Mouse (Mus musculus): ENCODE data around the gene Aqr. TPM values are rescaled to one million over a fixed set of nuclear protein-coding genes. Genes with fewer than 3 reads are reported as not detected.

Aqr gene
- polyA plus RNA-seq, 1 experiment from 2014 or later, result 45.4 TPM

GRCm38 (mm10) chr2:114060071-114060591, 126.7 kb downstream of the Aqr start:
- H3K4me1 ChIP-seq (ENCODE audit: control insufficient read depth, insufficient read depth, low read length), result no peaks in the 10 kb centered on the region
- no peaks in the 10 kb centered on the region for H3K27me3 ChIP-seq (ENCODE audit: control insufficient read depth, insufficient read depth, low read length)
- no peak overlapping the region for H3K4me2 ChIP-seq (ENCODE audit: low read depth, low read length)
- no peak overlapping the region for H3K27ac ChIP-seq (ENCODE audit: low read depth, low read length)
- H3K36me3 ChIP-seq (ENCODE audit: control insufficient read depth, insufficient read depth, low read length), result no peaks in the 10 kb centered on the region
- H3K4me3 ChIP-seq (ENCODE audit: low read depth, low read length), result no peak overlapping the region
- no peak overlapping the region for H3K9ac ChIP-seq (replicated peaks; ENCODE audit: low read depth, low read length)
- WGBS, result 35% methylated on average over 6 of the region's 6 CpGs
- ATAC-seq (ENCODE audit: low read depth), result no peak
- H3K9me3 ChIP-seq (ENCODE audit: control insufficient read depth, low read length), result no peaks in the 10 kb centered on the region

- Histone ChIP-seq H3K9ac (replicated peaks; ENCODE audit: low read depth, low read length) (no peak overlapping the region), H3K27ac (ENCODE audit: low read depth, low read length) (no peak overlapping the region), H3K36me3 (ENCODE audit: control insufficient read depth, insufficient read depth, low read length) (no peaks in the 10 kb centered on the region), H3K9me3 (ENCODE audit: control insufficient read depth, low read length) (no peaks in the 10 kb centered on the region), H3K4me1 (ENCODE audit: control insufficient read depth, insufficient read depth, low read length) (no peaks in the 10 kb centered on the region), H3K4me3 (ENCODE audit: low read depth, low read length) (no peak overlapping the region), H3K4me2 (ENCODE audit: low read depth, low read length) (no peak overlapping the region), H3K27me3 (ENCODE audit: control insufficient read depth, insufficient read depth, low read length) (no peaks in the 10 kb centered on the region)
- WGBS, result 76% methylated on average over 1 of the region's 1 CpGs
- no peak for ATAC-seq (ENCODE audit: low read depth)
Observed at GRCm38 (mm10) chr2:114059608-114060007, 127.2 kb downstream of the Aqr start.

DNA sequence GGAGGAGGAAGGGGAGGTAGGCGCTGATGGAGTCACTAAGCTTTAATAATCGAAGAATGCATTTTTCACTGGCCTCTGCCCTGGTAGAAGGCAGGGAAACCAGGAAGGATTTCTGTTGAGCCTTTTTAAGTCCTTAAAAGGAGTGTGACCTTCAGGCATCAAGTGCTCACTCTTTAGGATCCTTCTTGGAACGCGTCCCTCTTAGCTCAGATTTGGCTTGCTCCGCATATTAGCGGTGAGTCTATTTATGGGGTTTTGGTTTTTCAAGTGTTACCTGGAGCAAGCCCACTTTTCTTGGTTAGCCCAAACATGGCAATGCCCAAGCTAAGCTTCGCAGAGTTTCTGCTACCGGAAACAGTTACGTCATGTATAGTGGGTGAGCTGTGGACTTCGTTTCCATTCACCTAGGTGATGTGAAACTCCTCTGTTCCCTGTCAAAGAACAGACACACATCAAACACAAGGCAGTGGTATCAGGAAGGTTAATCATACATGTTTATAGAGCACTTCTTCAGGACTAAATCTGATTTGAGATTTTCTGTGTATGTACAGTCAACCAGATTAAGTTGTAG, 128.5 kb downstream of the Aqr start:
- Histone ChIP-seq H3K9me3 (ENCODE audit: control insufficient read depth, low read length) (no peaks in the 10 kb centered on the region), H3K27me3 (ENCODE audit: control insufficient read depth, insufficient read depth, low read length) (no peaks in the 10 kb centered on the region), H3K9ac (replicated peaks; ENCODE audit: low read depth, low read length) (no peak overlapping the region), H3K4me1 (ENCODE audit: control insufficient read depth, insufficient read depth, low read length) (no peaks in the 10 kb centered on the region), H3K4me2 (ENCODE audit: low read depth, low read length) (no peak overlapping the region), H3K36me3 (ENCODE audit: control insufficient read depth, insufficient read depth, low read length) (no peaks in the 10 kb centered on the region), H3K27ac (ENCODE audit: low read depth, low read length) (no peak overlapping the region), H3K4me3 (ENCODE audit: low read depth, low read length) (no peak overlapping the region)
- WGBS, result 95% methylated on average over 10 of the region's 10 CpGs
- no peak for ATAC-seq (ENCODE audit: low read depth)

- Histone ChIP-seq H3K9me3 (ENCODE audit: control insufficient read depth, low read length) (no peaks in the 10 kb centered on the region), H3K27me3 (ENCODE audit: control insufficient read depth, insufficient read depth, low read length) (no peaks in the 10 kb centered on the region), H3K36me3 (ENCODE audit: control insufficient read depth, insufficient read depth, low read length) (no peaks in the 10 kb centered on the region), H3K27ac (ENCODE audit: low read depth, low read length) (no peak overlapping the region), H3K9ac (replicated peaks; ENCODE audit: low read depth, low read length) (no peak overlapping the region), H3K4me2 (ENCODE audit: low read depth, low read length) (no peak overlapping the region), H3K4me3 (ENCODE audit: low read depth, low read length) (no peak overlapping the region), H3K4me1 (ENCODE audit: control insufficient read depth, insufficient read depth, low read length) (no peaks in the 10 kb centered on the region)
- 28% methylated on average over 10 of the region's 10 CpGs for WGBS
- ATAC-seq (ENCODE audit: low read depth), result no peak; the same call in 1 of the 2 replicates
Observed at GRCm38 (mm10) chr2:114057303-114057853, 129.4 kb downstream of the Aqr start.

GRCm38 (mm10) chr2:114054129-114054528, 132.7 kb downstream of the Aqr start:
- 91% methylated on average over 4 of the region's 4 CpGs for WGBS
- H3K4me1 ChIP-seq (ENCODE audit: control insufficient read depth, insufficient read depth, low read length), result no peaks in the 10 kb centered on the region
- no peaks in the 10 kb centered on the region for H3K36me3 ChIP-seq (ENCODE audit: control insufficient read depth, insufficient read depth, low read length)
- H3K4me2 ChIP-seq (ENCODE audit: low read depth, low read length), result no peak overlapping the region
- H3K27ac ChIP-seq (ENCODE audit: low read depth, low read length), result no peak overlapping the region
- H3K9me3 ChIP-seq (ENCODE audit: control insufficient read depth, low read length), result no peaks in the 10 kb centered on the region
- no peak overlapping the region for H3K9ac ChIP-seq (replicated peaks; ENCODE audit: low read depth, low read length)
- ATAC-seq (ENCODE audit: low read depth), result no peak
- H3K27me3 ChIP-seq (ENCODE audit: control insufficient read depth, insufficient read depth, low read length), result no peaks in the 10 kb centered on the region
- no peak overlapping the region for H3K4me3 ChIP-seq (ENCODE audit: low read depth, low read length)

- Histone ChIP-seq H3K4me3 (ENCODE audit: low read depth, low read length) (no peak within 1 kb of the TSS), H3K4me2 (ENCODE audit: low read depth, low read length) (no peak within 1 kb of the TSS), H3K4me1 (ENCODE audit: control insufficient read depth, insufficient read depth, low read length) (no peaks in the 10 kb centered on the region), H3K27ac (ENCODE audit: low read depth, low read length) (no peak within 1 kb of the TSS), H3K9me3 (ENCODE audit: control insufficient read depth, low read length) (no peaks in the 10 kb centered on the region), H3K36me3 (ENCODE audit: control insufficient read depth, insufficient read depth, low read length) (no peaks in the 10 kb centered on the region), H3K27me3 (ENCODE audit: control insufficient read depth, insufficient read depth, low read length) (no peaks in the 10 kb centered on the region), H3K9ac (replicated peaks; ENCODE audit: low read depth, low read length) (no peak within 1 kb of the TSS)
- ATAC-seq (ENCODE audit: low read depth), result peak; percentile 73; the same call in 1 of the 2 replicates
- WGBS, result 35% methylated on average over 14 of the region's 14 CpGs
Observed at GRCm38 (mm10) chr2:114052696-114053598, 133.9 kb downstream of the Aqr start, which contains the start of gene Actc1. Actc1 (minus strand) TSS chr2:114053548.

GRCm38 (mm10) chr2:114051871-114052241, 135.0 kb downstream of the Aqr start:
- H3K27ac ChIP-seq (ENCODE audit: low read depth, low read length), result no peak overlapping the region
- no peak overlapping the region for H3K9ac ChIP-seq (replicated peaks; ENCODE audit: low read depth, low read length)
- H3K4me3 ChIP-seq (ENCODE audit: low read depth, low read length), result no peak overlapping the region
- no peaks in the 10 kb centered on the region for H3K36me3 ChIP-seq (ENCODE audit: control insufficient read depth, insufficient read depth, low read length)
- H3K9me3 ChIP-seq (ENCODE audit: control insufficient read depth, low read length), result no peaks in the 10 kb centered on the region
- no peaks in the 10 kb centered on the region for H3K27me3 ChIP-seq (ENCODE audit: control insufficient read depth, insufficient read depth, low read length)
- no peak overlapping the region for H3K4me2 ChIP-seq (ENCODE audit: low read depth, low read length)
- ATAC-seq (ENCODE audit: low read depth), result no peak
- H3K4me1 ChIP-seq (ENCODE audit: control insufficient read depth, insufficient read depth, low read length), result no peaks in the 10 kb centered on the region
- WGBS, result 96% methylated on average over 14 of the region's 14 CpGs

Measured in neural tube, embryonic 14.5 days (tissue).